Comparison of ENCODE assay signal across 24 mouse cellular contexts in the genomic region with DNA sequence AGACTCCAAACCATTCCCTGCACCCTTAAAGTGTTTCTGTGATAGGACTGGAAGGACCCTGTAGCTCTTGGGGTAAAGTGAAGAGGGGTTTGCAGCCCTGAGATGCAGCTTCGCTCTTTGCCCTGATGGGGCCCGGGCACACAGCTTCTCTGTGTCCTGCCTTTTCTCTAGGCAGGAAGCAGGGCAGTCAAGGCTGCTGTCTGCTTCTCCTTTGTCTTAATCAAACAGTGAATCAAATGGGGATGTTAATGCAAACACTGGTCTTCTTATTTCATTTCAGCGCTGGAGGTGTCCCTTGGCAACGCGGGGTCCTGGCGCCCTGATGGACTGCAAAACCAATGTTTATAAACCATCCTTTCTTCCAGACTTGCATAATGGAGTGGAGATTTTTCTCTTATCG.
DNase-seq lines count a peak whose midpoint lies in the region; ATAC-seq and TF ChIP-seq lines count a peak whose summit lies in the region.
"Had no signal": no experiment of that assay in that cellular context is flagged by ENCODE, and none has a peak within 500 bp of the region (broad histone marks: within the 10 kb centered on the region; RNA-seq: fewer than 3 reads in every experiment).

No protein-coding gene starts in this region.

- TF ChIP-seq POLR2A in brain, embryonic 14.5 days (IDR thresholded peaks at IDR 0.05; ENCODE audit: borderline replicate concordance, extremely low read depth, insufficient read depth, insufficient read length, poor library complexity, severe bottlenecking) = no peak

- no peak overlapping the region for H3K4me2 ChIP-seq in midbrain, embryonic 11.5 days
- H3K4me2 ChIP-seq in midbrain, postnatal 0 days (ENCODE audit: low read depth, low read length, poor library complexity, severe bottlenecking) = no peak overlapping the region
- H3K4me2 ChIP-seq: heart, embryonic 11.5 days; hindbrain, embryonic 12.5 days had no signal

- no peak overlapping the region for H3K9ac ChIP-seq in midbrain, embryonic 11.5 days (ENCODE audit: low read length)
- H3K9ac ChIP-seq in midbrain, postnatal 0 days (replicated peaks; ENCODE audit: low read length, poor library complexity, severe bottlenecking) = no peak overlapping the region
- H3K9ac ChIP-seq: hindbrain, embryonic 12.5 days had no signal

- DNase-seq in heart, adult 11 months = peak; percentile 42
- no peak for DNase-seq in heart, adult 9 months (ENCODE audit: low spot score in 2 of 2)
- no peak for DNase-seq in midbrain, embryonic 11.5 days (ENCODE audit: low spot score, missing footprints)
- no peak for DNase-seq in midbrain, postnatal 0 days (ENCODE audit: low spot score)
- peak; percentile 24 for DNase-seq in R1 (ENCODE audit: low read depth, low spot score)
- peak; percentile 19 for DNase-seq in brain, embryonic 14.5 days (ENCODE audit: low read depth)
- no peak for DNase-seq in lung, postnatal 25 days (ENCODE audit: low spot score)
- DNase-seq: adrenal gland, adult 8-10 months; adrenal gland, postnatal 25 days; B cell, adult 2 months; cerebellum, adult 18-20 months; cerebellum, adult 9-10 months; cerebellum, postnatal 14 days; gastrocnemius, postnatal 25 days; heart, adult 2 months had no signal

- no peaks in the 10 kb centered on the region for H3K9me3 ChIP-seq in midbrain, embryonic 11.5 days (ENCODE audit: control insufficient read depth, low read length)
- H3K9me3 ChIP-seq in midbrain, postnatal 0 days (ENCODE audit: low read length) = no peaks in the 10 kb centered on the region
- H3K9me3 ChIP-seq: forebrain, embryonic 10.5 days; G1E; hindbrain, embryonic 12.5 days had no signal

- H3K27me3 ChIP-seq in midbrain, embryonic 11.5 days (ENCODE audit: control insufficient read depth, insufficient read depth, low read length) = peaks cover 2% of the 10 kb centered on the region; the same call in 1 of the 2 replicates
- H3K27me3 ChIP-seq in midbrain, postnatal 0 days (ENCODE audit: insufficient read depth, low read length) = peaks cover 6% of the 10 kb centered on the region; the same call in 1 of the 2 replicates
- H3K27me3 ChIP-seq: CH12.LX had no signal

- no peak for TF ChIP-seq CTCF in midbrain, postnatal 0 days (IDR thresholded peaks at IDR 0.05)
- no peak for TF ChIP-seq CTCF in brain, embryonic 14.5 days (IDR thresholded peaks at IDR 0.05; ENCODE audit: borderline replicate concordance, extremely low read depth, insufficient read depth, insufficient read length)

- H3K27ac ChIP-seq in midbrain, embryonic 11.5 days (ENCODE audit: low read depth, low read length) = no peak overlapping the region
- no peak overlapping the region for H3K27ac ChIP-seq in midbrain, postnatal 0 days (ENCODE audit: low read depth, low read length)
- H3K27ac ChIP-seq: forebrain, embryonic 10.5 days; heart, adult 2 months; hindbrain, embryonic 12.5 days; hindbrain, postnatal 0 days had no signal

- peaks cover 9% of the 10 kb centered on the region for H3K4me1 ChIP-seq in midbrain, embryonic 11.5 days (ENCODE audit: control insufficient read depth, insufficient read depth, low read length)
- H3K4me1 ChIP-seq in midbrain, postnatal 0 days (ENCODE audit: insufficient read depth, low read length) = no peaks in the 10 kb centered on the region

- H3K4me3 ChIP-seq in midbrain, embryonic 11.5 days (ENCODE audit: low read depth, low read length) = no peak overlapping the region
- no peak overlapping the region for H3K4me3 ChIP-seq in midbrain, postnatal 0 days (ENCODE audit: low read depth, low read length)
- H3K4me3 ChIP-seq: forebrain, embryonic 10.5 days; heart, adult 2 months; hindbrain, embryonic 12.5 days had no signal

- H3K36me3 ChIP-seq in midbrain, embryonic 11.5 days (ENCODE audit: control insufficient read depth, insufficient read depth, low read length) = no peaks in the 10 kb centered on the region
- H3K36me3 ChIP-seq in midbrain, postnatal 0 days (ENCODE audit: insufficient read depth, low read length) = no peaks in the 10 kb centered on the region
- H3K36me3 ChIP-seq: forebrain, embryonic 10.5 days; G1E; hindbrain, embryonic 12.5 days had no signal

- 68% methylated on average over 7 of the region's 7 CpGs for WGBS in midbrain, embryonic 11.5 days
- 80% methylated on average over 7 of the region's 7 CpGs for WGBS in midbrain, postnatal 0 days

- peak; percentile 65; the same call in 1 of the 2 replicates for ATAC-seq in midbrain, embryonic 11.5 days (ENCODE audit: low FRiP score)
- no peak for ATAC-seq in midbrain, postnatal 0 days (ENCODE audit: low FRiP score)
- ATAC-seq: activated CD4-positive, CD25-positive, alpha-beta regulatory T cell, adult 4 months; hindbrain, postnatal 0 days; inflammation-experienced regulatory T-cells, adult 6 months; Patski had no signal

Comparison
In these comparisons a context has a peak if more than half of its experiments do, and no peak if none do; other contexts are left out.
1. DNase-seq: peak in heart, adult 11 months (single experiment), R1 (single experiment) and brain, embryonic 14.5 days (single experiment); none in heart, adult 9 months (0 of 2), midbrain, embryonic 11.5 days (single experiment), midbrain, postnatal 0 days (single experiment) and lung, postnatal 25 days (single experiment).